Mouse (Mus musculus) hindbrain, postnatal 0 days (tissue): ENCODE measurements around the gene Rpl3. TPM values are rescaled to one million over a fixed set of nuclear protein-coding genes. Genes with fewer than 3 reads are reported as not detected.
A peak's percentile ranks its signal among the peaks of the same experiment; 100 is the strongest.

ENCODE experiments used
- ATAC-seq: fragments of 200-750 bp; cut with Nextera tagmentation; 2 replicates; pipeline ENCODE4 v1.8.0; 2017; ENCODE audit warnings: mild to moderate bottlenecking, moderate TSS enrichment, moderate library complexity
- DNase-seq: peaks from one replicate; pipeline ENCODE4 v3.0.0-alpha.2; 2015; ENCODE audit warnings: low spot score
- H3K27ac ChIP-seq: fragments of 300-500 bp; sonication (generic); 2 replicates; pipeline ENCODE4 v1.5.1; 2014; ENCODE audit warnings: mild to moderate bottlenecking
- H3K27me3 ChIP-seq: fragments of 300-500 bp; sonication (generic); 2 replicates; pipeline ENCODE4 v1.6.1; 2014; ENCODE audit warnings: low read length, mixed read lengths; ENCODE audit not compliant: insufficient read depth
- H3K36me3 ChIP-seq: fragments of 300-500 bp; sonication (generic); 2 replicates; pipeline ENCODE4 v1.6.1; 2014; ENCODE audit warnings: low read length, mixed read lengths; ENCODE audit not compliant: insufficient read depth
- H3K4me1 ChIP-seq: fragments of 300-500 bp; sonication (generic); 2 replicates; pipeline ENCODE4 v1.6.1; 2014; ENCODE audit warnings: antibody characterized with exemption, low read length, mixed read lengths; ENCODE audit not compliant: insufficient read depth
- H3K4me2 ChIP-seq: fragments of 300-500 bp; sonication (generic); 2 replicates; pipeline ENCODE4 v1.6.1; 2014; ENCODE audit warnings: low read depth, mild to moderate bottlenecking, low read length, moderate library complexity, mixed read lengths
- H3K4me3 ChIP-seq: fragments of 300-500 bp; sonication (generic); 2 replicates; pipeline ENCODE4 v1.5.1; 2014; ENCODE audit warnings: low read length
- H3K9ac ChIP-seq: fragments of 300-500 bp; sonication (generic); replicated peaks from 2 replicates; pipeline ENCODE4 v1.6.1; 2014; ENCODE audit warnings: mild to moderate bottlenecking, low read length, moderate library complexity, mixed read lengths
- H3K9me3 ChIP-seq: fragments of 300-500 bp; sonication (generic); 2 replicates; pipeline ENCODE4 v1.6.1; 2016; ENCODE audit warnings: low read length, mixed read lengths
- CTCF ChIP-seq: IDR thresholded peaks from 2 replicates; pipeline ENCODE4 v1.5.1; 2016; ENCODE audit warnings: antibody characterized with exemption, control low read depth, low read depth
- WGBS: fragments of 180-500 bp; shearing (Covaris S2); extraction: QIAGEN DNeasy Blood & Tissue Kit; methylation state at CpG from one replicate; pipeline ENCODE4 v1.1.7; 2014; 5-methylcytosine and 5-hydroxymethylcytosine counted together
- polyA plus RNA-seq: library from polyadenylated mRNA; unstranded; fragments of >200 nt; fragmentation: Nextera tagmentation; extraction: Ambion mirVana; gene quantifications from 2 replicates; pipeline ENCODE4 v1.2.1, GENCODE M21; 2015
- total RNA-seq: library from RNA; depleted of rRNA; stranded (reverse); fragments of >200 nt; gene quantifications from 2 replicates; pipeline ENCODE4 v1.2.3, GENCODE M21; 2014

Rpl3 gene
- total and polyA plus RNA-seq, 2 experiments from 2014 or later = 527 to 599 TPM

DNA sequence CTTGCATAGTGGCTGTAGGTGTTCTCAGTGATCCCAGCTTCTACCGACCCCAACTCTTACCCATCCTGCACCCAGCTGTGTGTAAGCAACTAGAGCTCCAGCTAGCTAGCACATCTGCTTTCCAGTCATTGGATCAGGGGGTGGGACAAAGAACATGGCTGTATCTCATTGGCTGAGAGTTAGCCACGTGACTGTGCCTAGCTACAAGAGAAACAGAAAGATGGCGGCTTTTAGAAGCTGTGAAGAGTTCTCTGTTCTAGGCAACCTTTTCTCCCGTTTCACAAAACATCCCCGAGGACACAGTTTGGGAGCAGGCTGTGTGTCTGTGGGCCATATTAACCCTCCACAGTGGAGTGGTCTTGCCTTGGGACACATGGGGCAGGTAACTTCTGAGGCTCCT lies 23.6 kb upstream of the Rpl3 start:
- WGBS = 72% methylated on average over 5 of the region's 5 CpGs
- TF ChIP-seq CTCF = no peak
- no peak for DNase-seq
- H3K4me1 ChIP-seq = no peaks in the 10 kb centered on the region
- no peak overlapping the region for H3K9ac ChIP-seq
- no peaks in the 10 kb centered on the region for H3K27me3 ChIP-seq
- no peak overlapping the region for H3K4me2 ChIP-seq
- H3K36me3 ChIP-seq = peaks cover 21% of the 10 kb centered on the region
- H3K9me3 ChIP-seq = no peaks in the 10 kb centered on the region
- no peak overlapping the region for H3K27ac ChIP-seq
- ATAC-seq = no peak
- no peak overlapping the region for H3K4me3 ChIP-seq

DNA sequence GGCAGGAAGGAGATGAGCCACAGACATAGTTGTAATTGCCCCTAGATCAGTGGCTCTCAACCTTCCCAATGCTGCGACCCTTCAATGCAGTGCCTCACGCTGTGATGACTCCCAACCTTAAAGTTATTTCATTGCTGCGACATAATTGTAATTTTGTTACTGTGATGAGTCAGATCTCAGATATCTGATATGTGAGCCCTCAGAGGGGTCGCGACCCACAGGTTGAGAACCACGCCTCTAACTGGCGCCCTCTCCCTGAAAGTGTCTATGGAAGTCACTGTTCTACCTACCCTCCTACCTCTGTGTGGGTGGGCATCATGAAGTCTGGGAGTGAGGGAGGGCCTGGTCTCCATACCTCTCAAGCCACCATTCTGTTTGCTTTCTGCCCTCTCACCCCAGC lies 22.7 kb upstream of the Rpl3 start:
- Histone ChIP-seq H3K9me3 (no peaks in the 10 kb centered on the region), H3K4me2 (no peak overlapping the region), H3K27ac (no peak overlapping the region), H3K27me3 (no peaks in the 10 kb centered on the region), H3K4me1 (no peaks in the 10 kb centered on the region), H3K9ac (no peak overlapping the region), H3K36me3 (peaks cover 21% of the 10 kb centered on the region), H3K4me3 (no peak overlapping the region)
- TF ChIP-seq CTCF = no peak
- no peak for ATAC-seq
- 95% methylated on average over 7 of the region's 7 CpGs for WGBS
- no peak for DNase-seq

DNA sequence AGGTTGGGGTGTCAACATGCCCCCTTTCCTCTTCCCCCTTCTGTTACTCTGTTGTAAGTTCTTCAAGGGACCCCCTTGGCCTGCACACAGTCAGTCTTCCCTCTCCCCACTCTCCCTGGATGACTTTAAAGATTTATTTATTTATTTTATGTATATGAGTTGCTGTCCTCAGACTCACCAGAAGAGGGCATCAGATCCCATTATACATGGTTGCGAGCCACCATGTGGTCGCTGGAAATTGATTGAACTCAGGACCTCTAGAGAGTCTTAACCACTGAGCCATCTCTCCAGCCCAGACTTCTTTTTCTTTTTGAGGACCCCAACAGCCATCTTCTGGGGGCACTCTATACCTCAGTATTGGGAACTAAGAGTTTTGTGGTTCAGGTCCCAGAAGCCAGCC lies 20.8 kb upstream of the Rpl3 start:
- DNase-seq (no peak), ATAC-seq (no peak)
- TF ChIP-seq CTCF = peak; percentile 54
- no peak overlapping the region for H3K4me2 ChIP-seq
- H3K4me1 ChIP-seq = no peaks in the 10 kb centered on the region
- no peaks in the 10 kb centered on the region for H3K9me3 ChIP-seq
- H3K4me3 ChIP-seq = no peak overlapping the region
- no peaks in the 10 kb centered on the region for H3K27me3 ChIP-seq
- no peak overlapping the region for H3K9ac ChIP-seq
- peaks cover 21% of the 10 kb centered on the region for H3K36me3 ChIP-seq
- WGBS = 54% methylated on average over 2 of the region's 2 CpGs
- H3K27ac ChIP-seq = no peak overlapping the region

DNA sequence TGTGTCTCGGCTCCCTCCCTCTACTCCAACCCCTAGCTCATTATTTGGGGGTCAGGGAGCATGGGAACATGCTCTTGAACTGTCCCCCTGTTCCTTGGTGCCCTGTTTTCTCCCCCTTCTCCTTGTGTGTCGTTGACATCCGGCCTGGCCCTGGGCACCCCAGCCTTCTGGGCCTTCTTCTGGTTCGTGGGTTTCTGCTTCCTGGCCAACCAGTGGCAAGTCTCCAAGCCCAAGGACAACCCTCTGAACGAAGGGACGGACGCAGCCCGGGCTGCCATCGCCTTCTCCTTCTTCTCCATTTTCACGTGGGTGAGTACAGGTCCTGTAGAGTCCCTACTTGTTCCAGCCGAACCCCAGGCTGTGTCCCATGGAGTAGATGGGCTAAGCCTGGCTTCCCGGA lies 19.8 kb upstream of the Rpl3 start:
- Histone ChIP-seq H3K27ac (no peak overlapping the region), H3K4me1 (no peaks in the 10 kb centered on the region), H3K9me3 (no peaks in the 10 kb centered on the region), H3K4me2 (no peak overlapping the region), H3K36me3 (peaks cover 21% of the 10 kb centered on the region), H3K27me3 (no peaks in the 10 kb centered on the region), H3K9ac (no peak overlapping the region), H3K4me3 (no peak overlapping the region)
- DNase-seq (no peak), ATAC-seq (no peak)
- WGBS = 85% methylated on average over 12 of the region's 12 CpGs
- no peak for TF ChIP-seq CTCF

DNA sequence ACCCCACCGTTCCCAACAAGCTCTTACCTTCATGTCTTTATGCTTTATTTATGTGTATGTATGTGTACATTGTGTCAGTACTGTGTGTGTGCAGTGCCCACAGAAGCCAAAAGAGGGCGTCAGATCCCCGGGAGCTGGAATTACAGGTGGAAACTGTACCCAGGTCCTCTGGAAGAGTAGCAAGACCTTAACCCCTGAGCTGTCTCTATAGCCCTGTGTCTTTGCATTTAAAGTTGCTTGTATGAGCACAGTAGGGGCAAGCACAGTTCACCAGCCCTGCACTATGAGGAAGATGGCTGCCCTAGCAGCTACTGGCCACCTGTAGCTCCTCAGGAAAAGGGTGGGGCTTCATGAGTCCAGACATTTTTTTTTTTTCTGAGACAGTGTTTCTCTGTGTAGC lies 15.9 kb upstream of the Rpl3 start:
- no peak overlapping the region for H3K9ac ChIP-seq
- H3K9me3 ChIP-seq = no peaks in the 10 kb centered on the region
- TF ChIP-seq CTCF = no peak
- no peak for DNase-seq
- H3K36me3 ChIP-seq = peaks cover 15% of the 10 kb centered on the region
- no peak overlapping the region for H3K4me2 ChIP-seq
- 80% methylated on average over 3 of the region's 3 CpGs for WGBS
- no peak for ATAC-seq
- no peaks in the 10 kb centered on the region for H3K27me3 ChIP-seq
- no peak overlapping the region for H3K27ac ChIP-seq
- H3K4me3 ChIP-seq = no peak overlapping the region
- H3K4me1 ChIP-seq = no peaks in the 10 kb centered on the region

DNA sequence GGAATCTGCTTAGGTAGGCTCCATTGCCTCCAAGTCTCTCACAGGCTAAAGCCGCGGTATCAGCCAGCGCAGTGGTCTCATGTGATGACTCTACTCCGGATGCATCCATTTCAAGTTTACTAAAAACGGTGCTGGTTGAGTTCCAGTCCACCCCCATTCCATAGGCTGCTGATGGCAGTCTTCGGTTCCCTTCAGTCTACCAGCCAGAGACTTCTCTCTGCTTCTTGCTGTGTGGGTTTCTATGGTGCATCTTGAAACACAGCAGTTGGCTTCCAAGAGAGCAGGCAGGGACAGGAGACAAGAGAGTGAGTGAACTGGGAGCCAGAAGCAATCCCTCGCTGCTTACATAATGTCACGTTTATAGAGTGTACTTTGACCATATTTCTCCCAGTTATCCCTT lies 15.5 kb upstream of the Rpl3 start:
- ATAC-seq (no peak), DNase-seq (no peak)
- Histone ChIP-seq H3K36me3 (peaks cover 15% of the 10 kb centered on the region), H3K27me3 (no peaks in the 10 kb centered on the region), H3K27ac (no peak overlapping the region), H3K9me3 (no peaks in the 10 kb centered on the region), H3K4me1 (no peaks in the 10 kb centered on the region), H3K9ac (no peak overlapping the region), H3K4me2 (no peak overlapping the region), H3K4me3 (no peak overlapping the region)
- WGBS = 94% methylated on average over 8 of the region's 8 CpGs
- TF ChIP-seq CTCF = no peak

DNA sequence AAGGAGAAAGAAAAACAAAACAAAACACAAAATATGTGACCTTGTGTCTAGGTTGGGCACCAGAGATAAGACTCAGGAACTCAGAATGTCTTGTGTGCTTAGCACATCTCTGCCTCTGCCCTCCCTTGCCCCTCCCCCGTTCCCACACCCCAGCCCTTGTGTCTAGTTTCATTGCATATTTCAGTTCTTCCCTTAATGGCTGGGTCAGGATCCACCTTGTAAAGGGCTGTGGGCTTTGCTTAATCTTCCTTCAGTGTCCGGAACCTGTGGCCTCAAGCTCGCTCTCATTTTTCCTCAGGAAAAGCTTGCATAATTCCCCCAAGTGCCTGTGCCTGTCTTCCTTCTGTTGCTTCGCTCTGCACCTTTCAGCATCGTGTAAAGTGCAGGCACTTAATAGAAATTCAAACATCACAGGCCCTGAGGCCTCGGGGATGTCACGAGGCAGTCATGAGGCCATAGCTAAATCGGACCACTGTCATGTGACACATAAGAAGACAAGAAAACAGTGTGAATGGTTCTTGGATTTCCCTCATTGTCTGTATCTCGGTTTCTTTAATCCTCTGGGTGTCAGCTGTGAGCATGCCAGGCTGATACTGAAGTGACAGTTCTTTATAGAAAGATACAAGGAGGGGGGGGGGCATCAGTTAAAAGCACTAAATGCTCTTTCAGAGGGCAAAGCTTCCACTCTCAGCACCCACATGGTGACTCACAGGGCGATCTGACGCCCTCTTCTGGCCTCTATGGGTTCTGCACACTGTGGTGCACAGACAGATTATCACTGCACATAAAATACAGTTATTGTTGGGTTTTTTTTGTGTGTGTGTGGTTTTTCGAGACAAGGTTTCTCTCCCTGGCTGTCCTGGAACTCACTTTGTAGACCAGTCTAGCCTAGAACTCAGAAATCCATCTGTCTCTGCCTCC lies 14.1 kb upstream of the Rpl3 start:
- 71% methylated on average over 12 of the region's 12 CpGs for WGBS
- Histone ChIP-seq H3K27me3 (no peaks in the 10 kb centered on the region), H3K4me3 (no peak overlapping the region), H3K4me2 (no peak overlapping the region), H3K9ac (no peak overlapping the region), H3K4me1 (no peaks in the 10 kb centered on the region), H3K36me3 (peaks cover under 1% of the 10 kb centered on the region; the same call in 1 of the 2 replicates), H3K27ac (no peak overlapping the region), H3K9me3 (no peaks in the 10 kb centered on the region)
- TF ChIP-seq CTCF = peak; percentile 42
- DNase-seq (no peak), ATAC-seq (no peak)
